Mouse (Mus musculus): ENCODE data around the gene Stag1.

Stag1 gene

DNA sequence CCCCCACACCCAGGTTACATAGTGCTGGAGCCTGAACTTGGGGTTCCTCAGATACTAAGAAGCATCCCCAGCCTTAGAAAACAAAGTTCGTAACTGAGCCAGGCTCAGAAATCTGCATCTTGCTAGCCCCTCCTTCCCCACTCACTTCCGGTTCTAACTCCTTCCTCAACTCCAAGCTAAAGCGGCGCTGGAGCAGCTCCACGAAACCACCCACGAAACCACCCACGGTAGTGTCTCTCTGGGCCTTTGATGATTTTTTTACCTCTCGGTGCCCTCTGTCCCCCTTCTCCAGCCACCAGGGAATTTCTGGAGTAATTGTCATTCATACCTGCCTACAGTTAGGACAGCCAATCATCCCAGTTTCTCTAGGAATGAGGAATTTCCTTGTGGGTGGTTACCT is at the start of gene Stag1:
Stag1 (plus strand) TSS at position 253 of the 400 bp plus-strand sequence.
- no peak for DNase-seq (ENCODE audit: low spot score)

DNA sequence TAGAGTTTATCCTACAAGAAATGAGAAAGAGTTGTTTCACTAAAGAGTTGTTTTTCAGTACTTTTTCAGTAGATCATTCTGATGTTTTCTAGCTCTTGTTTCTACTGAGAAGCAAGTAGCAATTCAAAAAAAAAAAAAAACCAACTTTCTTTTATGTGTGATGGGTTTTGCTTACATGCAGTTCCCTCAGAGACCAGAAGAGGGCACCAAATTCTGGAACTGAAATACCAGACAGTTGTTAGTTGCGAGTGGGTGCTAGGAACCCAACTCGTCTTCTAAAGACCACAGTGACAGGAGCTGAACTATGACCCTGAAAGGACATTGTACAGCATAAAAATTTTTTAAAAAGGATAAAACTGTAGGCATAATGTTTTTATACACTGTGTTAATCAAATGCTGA is 49.3 kb upstream of the Stag1 start:
- DNase-seq (ENCODE audit: low spot score), result no peak

DNA sequence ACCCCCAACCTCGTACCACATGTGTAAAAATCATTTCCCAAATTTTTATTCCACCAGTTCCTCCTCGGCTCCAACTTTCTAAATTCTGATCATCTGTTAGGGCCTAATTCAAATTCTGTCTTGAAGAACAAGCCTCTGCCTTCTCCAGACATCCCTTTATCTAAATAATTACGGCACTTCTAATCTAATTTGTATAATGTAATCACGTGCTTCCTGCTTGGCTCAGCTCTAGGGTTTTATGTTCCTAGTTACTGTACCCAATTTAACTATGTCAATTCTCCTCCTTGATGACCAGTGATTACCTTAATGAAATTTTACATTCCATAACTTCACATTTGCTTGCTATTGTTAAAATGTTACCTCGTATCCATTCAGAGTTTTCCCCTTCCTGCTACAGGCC is 41.9 kb upstream of the Stag1 start:
- no peak for DNase-seq (ENCODE audit: low spot score)

- no peak for DNase-seq (ENCODE audit: low spot score)
These were observed 39.5 kb upstream of the Stag1 start for GRCm38 (mm10) chr9:100558023-100558573.

- no peak for DNase-seq (ENCODE audit: low spot score)
These were observed 38.6 kb upstream of the Stag1 start for GRCm38 (mm10) chr9:100558991-100559390.

DNA sequence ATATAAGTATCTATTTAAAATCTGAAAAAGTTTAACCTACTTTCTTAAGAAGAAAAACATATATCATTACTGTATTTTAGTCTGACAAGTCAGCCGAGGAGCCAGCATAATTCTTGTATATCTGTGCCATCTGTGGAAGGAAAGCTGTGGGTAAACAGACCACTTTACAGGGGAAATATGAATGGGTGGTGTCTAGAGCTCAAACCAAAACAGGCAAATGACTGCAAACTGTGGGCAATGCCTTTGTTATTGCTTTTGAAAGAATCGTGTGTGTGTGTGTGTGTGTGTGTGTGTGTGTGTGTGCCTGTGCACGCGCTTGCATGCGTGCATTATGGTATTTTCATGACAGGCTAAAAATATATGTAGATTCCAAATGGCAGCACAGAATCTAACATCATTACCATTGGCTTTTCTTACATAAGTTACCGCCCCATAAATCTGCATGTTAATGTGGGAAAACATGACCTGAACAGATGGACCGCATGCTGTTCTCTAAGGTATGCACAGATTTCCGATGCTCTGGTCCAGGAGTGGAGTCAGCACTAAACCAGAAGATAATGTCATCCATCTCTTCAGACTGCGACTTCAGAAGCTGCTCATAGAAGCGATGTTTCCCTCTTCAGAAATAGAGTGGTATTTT is 37.2 kb upstream of the Stag1 start:
- no peak for DNase-seq (ENCODE audit: low spot score)

GRCm38 (mm10) chr9:100569798-100570625 is 27.6 kb upstream of the Stag1 start:
- no peak for DNase-seq (ENCODE audit: low spot score)

GRCm38 (mm10) chr9:100570626-100571233 is 26.9 kb upstream of the Stag1 start, which contains the start of gene Slc35g2:
Gene Slc35g2 (minus strand): TSS chr9:100571090.
- DNase-seq (ENCODE audit: low spot score), result no peak

DNA sequence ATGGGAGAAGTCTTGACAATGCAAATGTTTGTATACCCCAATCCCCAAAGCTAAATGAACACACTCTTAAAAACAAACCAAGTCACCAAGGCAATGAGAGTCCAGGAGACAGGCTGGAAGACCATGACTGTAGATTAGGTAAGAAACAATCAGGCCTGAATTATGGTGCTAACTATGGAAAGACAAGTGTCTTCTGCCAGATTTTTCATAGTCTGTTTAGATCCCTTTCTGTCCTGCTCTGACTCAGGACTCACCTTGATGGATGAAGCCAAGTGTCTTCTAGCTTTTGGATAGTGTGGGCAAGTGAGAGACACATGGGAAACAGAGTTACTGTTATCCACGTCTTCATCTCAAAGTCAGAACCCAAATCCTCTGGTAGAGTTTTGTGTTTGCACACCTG is 26.1 kb upstream of the Stag1 start:
- DNase-seq (ENCODE audit: low spot score), result no peak

DNA sequence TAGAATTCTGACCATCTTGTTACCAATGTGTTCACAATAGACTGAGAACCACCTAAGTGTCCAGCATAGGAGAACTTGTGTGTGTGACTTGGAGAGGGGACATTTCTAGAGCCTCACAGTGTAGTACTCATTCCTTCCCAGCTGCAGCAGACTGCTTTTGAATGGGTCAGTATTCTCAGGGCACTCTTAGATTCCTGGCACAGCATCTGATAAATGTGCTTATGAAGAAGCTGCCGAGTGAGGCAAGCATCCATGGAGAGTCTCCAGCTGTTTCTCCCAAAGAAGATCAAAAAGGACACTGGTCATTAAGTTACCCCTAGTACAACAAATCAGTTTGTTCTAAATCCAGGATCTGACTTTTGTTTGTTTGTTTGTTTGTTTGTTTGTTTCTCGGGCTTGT is 24.3 kb upstream of the Stag1 start:
- no peak for DNase-seq (ENCODE audit: low spot score)

GRCm38 (mm10) chr9:100573942-100574341 is 23.7 kb upstream of the Stag1 start:
- DNase-seq (ENCODE audit: low spot score), result no peak

DNA sequence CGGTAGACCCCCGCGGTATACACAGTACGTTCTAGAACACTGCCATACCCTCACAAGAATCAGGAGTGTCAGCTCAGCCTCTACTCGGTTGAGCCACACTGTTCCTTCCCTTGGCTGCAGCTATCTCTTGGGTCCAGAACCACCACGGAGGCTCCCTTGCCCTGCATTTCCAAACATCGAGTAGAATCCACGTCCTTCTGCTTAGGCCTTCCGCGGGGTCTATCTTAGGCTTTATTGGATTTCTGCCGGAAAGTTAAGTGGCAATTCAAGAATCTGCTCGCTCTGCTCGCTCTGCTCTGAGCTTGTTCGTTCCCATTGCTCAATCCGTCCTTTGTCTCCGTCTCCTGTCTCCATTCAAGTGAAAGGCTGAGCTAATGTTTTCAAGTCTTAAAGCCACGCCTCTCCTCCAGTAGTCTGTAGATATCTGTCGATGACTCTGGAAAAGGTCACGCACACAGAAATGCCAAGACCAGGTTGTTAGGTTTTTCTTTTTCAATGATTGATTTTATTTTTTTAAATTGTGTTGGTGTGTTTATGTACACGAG is 17.3 kb upstream of the Stag1 start:
- no peak for DNase-seq (ENCODE audit: low spot score)

DNA sequence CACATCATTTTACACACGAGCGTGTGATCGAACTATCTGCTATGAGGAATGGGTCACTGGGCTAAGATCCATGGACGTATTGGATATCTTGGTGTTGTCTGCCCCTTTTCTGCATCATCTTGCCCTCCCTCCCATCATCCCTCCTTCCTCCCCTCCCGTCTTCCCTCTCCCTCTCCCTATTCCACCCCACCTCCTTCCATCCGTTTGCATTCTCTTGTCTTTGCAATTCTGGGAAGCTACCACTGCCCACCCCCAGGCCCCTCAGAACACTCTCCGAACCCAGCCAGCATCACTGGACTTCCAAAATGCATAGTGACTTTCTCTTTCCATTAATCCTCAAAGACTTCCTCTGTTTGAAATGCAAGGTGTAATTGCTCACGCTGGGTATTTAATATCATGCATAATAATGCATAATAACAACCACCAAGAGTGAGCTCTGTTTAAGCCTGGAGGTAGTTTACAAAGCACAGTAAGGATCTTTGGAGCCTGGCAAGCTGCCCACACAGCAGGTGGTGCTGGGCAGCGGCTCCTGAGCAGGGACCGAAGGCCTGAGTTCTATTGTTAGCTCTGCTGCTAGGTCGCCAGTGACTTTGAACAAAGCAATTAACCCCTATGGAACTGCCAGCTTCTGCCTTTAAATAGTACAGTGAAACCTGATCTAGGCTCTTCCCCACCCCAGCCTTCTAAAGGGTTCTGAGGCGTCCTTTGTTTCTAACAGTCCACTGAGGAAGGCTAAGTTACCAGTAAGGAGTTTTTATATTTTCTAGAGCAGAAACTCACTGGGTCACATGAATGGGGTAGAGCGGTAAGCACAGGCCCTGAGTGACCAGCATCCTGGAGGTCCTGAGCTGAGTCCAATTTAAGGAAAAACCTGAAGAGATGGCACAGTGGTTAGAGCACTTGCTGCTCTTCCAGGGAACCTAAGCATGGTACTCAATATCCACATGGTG is 15.8 kb upstream of the Stag1 start:
- no peak for DNase-seq (ENCODE audit: low spot score)

GRCm38 (mm10) chr9:100582883-100583575 is 14.6 kb upstream of the Stag1 start:
- no peak for DNase-seq (ENCODE audit: low spot score)

DNA sequence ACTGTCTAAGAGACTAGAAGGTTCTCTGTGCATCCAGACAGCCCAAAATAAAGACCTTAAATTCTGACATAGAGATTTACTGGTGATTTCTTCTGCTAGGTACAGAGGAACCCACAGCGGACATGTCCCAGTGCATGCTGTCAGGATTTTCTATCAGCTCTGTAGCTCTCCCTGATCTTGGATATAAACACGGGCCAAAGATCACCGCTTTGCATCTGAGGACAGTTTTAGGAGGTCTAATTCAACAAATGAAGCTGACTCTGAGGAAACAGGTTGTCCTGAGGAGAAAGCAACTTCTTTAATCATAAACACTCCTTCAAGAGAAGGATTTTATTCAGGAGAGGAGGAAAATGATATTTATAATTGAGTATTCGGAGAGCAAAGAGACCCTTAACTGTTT is 13.6 kb upstream of the Stag1 start:
- DNase-seq (ENCODE audit: low spot score), result no peak

DNA sequence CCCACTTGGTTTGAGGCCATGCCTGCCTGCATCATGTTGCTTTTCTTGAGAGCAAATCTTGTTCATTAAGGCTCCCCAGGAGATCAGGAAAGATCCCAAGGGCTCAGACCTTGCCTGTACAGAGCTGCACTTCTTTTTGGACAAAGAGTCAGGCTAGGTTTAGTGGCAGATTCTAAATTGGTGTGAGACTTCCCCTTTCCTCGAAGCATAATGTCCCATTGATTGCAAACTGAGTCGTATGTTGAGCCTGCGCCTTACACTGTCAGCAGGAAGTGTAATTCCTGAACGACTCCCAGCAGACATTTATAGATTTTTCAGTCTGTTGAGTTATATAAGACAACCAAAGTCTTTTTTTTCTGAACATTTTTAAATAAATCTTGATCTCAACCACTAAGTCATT is 7.1 kb upstream of the Stag1 start:
- no peak for DNase-seq (ENCODE audit: low spot score)

DNA sequence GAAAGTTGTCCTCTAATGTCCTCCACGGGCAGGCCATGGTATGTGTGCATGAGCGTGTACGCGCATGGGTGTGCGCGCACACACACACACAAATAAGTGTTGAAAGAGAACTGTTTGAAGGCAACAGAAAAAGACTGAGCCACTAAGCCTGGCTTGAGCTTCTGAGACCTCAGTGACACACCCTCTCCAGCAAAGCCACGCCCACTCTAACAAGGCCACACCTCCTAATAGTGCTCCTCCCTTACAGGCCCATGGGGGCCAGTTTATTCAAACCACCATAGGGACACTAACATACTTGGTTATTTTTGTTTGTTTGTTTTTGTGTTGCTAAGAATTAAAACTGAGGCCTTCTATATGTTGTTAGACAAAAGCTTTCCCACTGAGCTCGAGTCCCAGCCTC is 1.3 kb upstream of the Stag1 start:
- DNase-seq (ENCODE audit: low spot score), result no peak

- DNase-seq (ENCODE audit: low spot score), result no peak
These were observed 2.2 kb downstream of the Stag1 start for GRCm38 (mm10) chr9:100599761-100600328.

GRCm38 (mm10) chr9:100602130-100602529 is 4.5 kb downstream of the Stag1 start:
- DNase-seq (ENCODE audit: low spot score), result no peak

GRCm38 (mm10) chr9:100603156-100603555 is 5.6 kb downstream of the Stag1 start:
- no peak for DNase-seq (ENCODE audit: low spot score)

Data from ovary, postnatal 10 days (tissue).